Mouse (Mus musculus) C2C12 (cell line): ENCODE measurements around the gene Tmem221. TPM values are rescaled to one million over a fixed set of nuclear protein-coding genes. Genes with fewer than 3 reads are reported as not detected.
"Not testable (repeated sequence)": the region's sequence is repeated elsewhere in the genome, so short reads cannot be mapped to it uniquely, and the experiment has no call there.

ENCODE experiments used
- H3K27me3 ChIP-seq: one replicate; pipeline ENCODE4 v1.6.1; 2011; ENCODE audit not compliant: control insufficient read depth, insufficient read depth, insufficient read length
- H3K36me3 ChIP-seq: one replicate; pipeline ENCODE4 v1.6.1; 2011; ENCODE audit not compliant: control insufficient read depth, insufficient read depth
- H3K4me3 ChIP-seq: one replicate; pipeline ENCODE4 v1.5.1; 2011; ENCODE audit warnings: mild to moderate bottlenecking, control low read depth; ENCODE audit not compliant: poor library complexity, insufficient read depth, severe bottlenecking
- H3K79me2 ChIP-seq: one replicate; pipeline ENCODE4 v1.6.1; 2011; ENCODE audit not compliant: control insufficient read depth, insufficient read depth
- H3K79me3 ChIP-seq: one replicate; pipeline ENCODE4 v1.6.1; 2011; ENCODE audit warnings: low read depth, control low read depth
- H3ac ChIP-seq: one replicate; pipeline ENCODE3; 2011; ENCODE audit warnings: low read depth; ENCODE audit not compliant: control insufficient read depth, insufficient read length
- CEBPB ChIP-seq: IDR thresholded peaks from one replicate; pipeline ENCODE4 v1.6.1; 2011; ENCODE audit warnings: low read depth, mild to moderate bottlenecking, control low read depth, moderate library complexity
- CTCF ChIP-seq: IDR thresholded peaks from one replicate; pipeline ENCODE4 v1.5.1; 2011; ENCODE audit not compliant: control insufficient read depth, insufficient read depth, insufficient read length
- FOSL1 ChIP-seq: IDR thresholded peaks from one replicate; pipeline ENCODE4 v1.8.0; 2011; ENCODE audit warnings: mild to moderate bottlenecking, low read length; ENCODE audit not compliant: poor library complexity, insufficient read depth, severe bottlenecking
- MAX ChIP-seq: IDR thresholded peaks from one replicate; pipeline ENCODE4 v1.6.1; 2011; ENCODE audit warnings: mild to moderate bottlenecking, control low read depth
- MYOD1 ChIP-seq: IDR thresholded peaks from one replicate; pipeline ENCODE4 v1.6.1; 2011; ENCODE audit warnings: low read depth; ENCODE audit not compliant: control insufficient read depth, insufficient read length
- MYOG ChIP-seq: IDR thresholded peaks from one replicate; pipeline ENCODE4 v1.6.1; 2011; ENCODE audit not compliant: control insufficient read depth, insufficient read length; ENCODE audit errors: extremely low read depth
- USF1 ChIP-seq: IDR thresholded peaks from one replicate; pipeline ENCODE4 v1.6.1; 2011; ENCODE audit warnings: low read depth, mild to moderate bottlenecking, control low read depth, moderate library complexity
- polyA plus RNA-seq: library from polyadenylated mRNA; unstranded; fragments of >200 nt; fragmentation: generic; extraction: Trizol; gene quantifications from one replicate; pipeline ENCODE4 v1.2.1, GENCODE M21; 2012; ENCODE audit warnings: missing spikeins

Gene Tmem221
- polyA plus RNA-seq, 1 experiment: 0.18 TPM

GRCm38 (mm10) chr8:71537028-71537867 lies 21.4 kb downstream of the Tmem221 start, which contains the start of gene Bst2:
Gene Bst2, minus strand, starts transcription at chr8:71537456.
- Histone ChIP-seq H3K79me3 (no peaks in the 10 kb centered on the region), H3K79me2 (no peaks in the 10 kb centered on the region), H3K36me3 (no peaks in the 10 kb centered on the region), H3K27me3 (no peaks in the 10 kb centered on the region), H3K4me3 (peak within 1 kb of the TSS; percentile 38), H3ac (peak within 1 kb of the TSS; percentile 39)
- TF ChIP-seq MAX (no peak), CEBPB (no peak), MYOD1 (peak; percentile 73), CTCF (peak; percentile 14), MYOG (no peak), FOSL1 (no peak), USF1 (peak; percentile 64)

- H3ac ChIP-seq: no peak overlapping the region
- H3K79me2 ChIP-seq: no peaks in the 10 kb centered on the region
- H3K36me3 ChIP-seq: no peaks in the 10 kb centered on the region
- no peaks in the 10 kb centered on the region for H3K79me3 ChIP-seq
- no peak overlapping the region for H3K4me3 ChIP-seq
- TF ChIP-seq MYOG: no peak
- H3K27me3 ChIP-seq: no peaks in the 10 kb centered on the region
Observed at GRCm38 (mm10) chr8:71535663-71536062, 23.0 kb downstream of the Tmem221 start.

DNA sequence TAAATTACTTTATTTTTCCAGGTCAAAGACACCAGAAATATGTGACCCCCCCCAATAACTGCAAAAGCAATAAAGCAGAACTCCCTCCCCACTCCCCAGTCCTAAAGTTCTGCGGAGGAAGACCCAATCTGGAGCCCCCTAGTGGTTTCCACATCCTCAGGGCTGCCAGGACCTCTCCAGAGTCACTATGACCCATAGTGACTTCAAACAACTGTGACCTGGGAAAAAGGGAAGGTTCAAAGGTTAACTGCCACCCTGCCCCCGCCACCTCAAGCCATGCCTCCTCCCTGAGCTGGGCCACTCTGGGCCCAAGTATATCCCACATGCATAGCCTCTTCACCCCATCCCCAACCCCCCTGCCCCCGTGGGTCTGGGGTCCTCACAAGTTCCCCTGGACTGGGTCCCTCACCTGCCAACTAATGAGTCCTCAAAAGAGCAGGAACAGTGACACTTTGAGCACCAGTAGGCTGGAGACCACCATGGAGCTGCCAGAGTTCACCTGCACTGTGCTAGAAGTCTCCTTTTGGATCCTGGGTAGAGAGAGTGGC lies 24.3 kb downstream of the Tmem221 start:
- Histone ChIP-seq H3K79me3 (no peaks in the 10 kb centered on the region), H3K36me3 (no peaks in the 10 kb centered on the region), H3K79me2 (no peaks in the 10 kb centered on the region), H3ac (no peak overlapping the region), H3K27me3 (no peaks in the 10 kb centered on the region), H3K4me3 (no peak overlapping the region)
- TF ChIP-seq USF1: no peak
- no peak for TF ChIP-seq FOSL1
- no peak for TF ChIP-seq CTCF
- no peak for TF ChIP-seq MAX
- TF ChIP-seq CEBPB: no peak
- TF ChIP-seq MYOD1: no peak
- no peak for TF ChIP-seq MYOG

- not testable (repeated sequence) for H3K27me3 ChIP-seq, H3K79me2 ChIP-seq, H3K4me3 ChIP-seq, H3K79me3 ChIP-seq, H3ac ChIP-seq, H3K36me3 ChIP-seq
Observed at GRCm38 (mm10) chr8:71530735-71531467, 27.8 kb downstream of the Tmem221 start.

DNA sequence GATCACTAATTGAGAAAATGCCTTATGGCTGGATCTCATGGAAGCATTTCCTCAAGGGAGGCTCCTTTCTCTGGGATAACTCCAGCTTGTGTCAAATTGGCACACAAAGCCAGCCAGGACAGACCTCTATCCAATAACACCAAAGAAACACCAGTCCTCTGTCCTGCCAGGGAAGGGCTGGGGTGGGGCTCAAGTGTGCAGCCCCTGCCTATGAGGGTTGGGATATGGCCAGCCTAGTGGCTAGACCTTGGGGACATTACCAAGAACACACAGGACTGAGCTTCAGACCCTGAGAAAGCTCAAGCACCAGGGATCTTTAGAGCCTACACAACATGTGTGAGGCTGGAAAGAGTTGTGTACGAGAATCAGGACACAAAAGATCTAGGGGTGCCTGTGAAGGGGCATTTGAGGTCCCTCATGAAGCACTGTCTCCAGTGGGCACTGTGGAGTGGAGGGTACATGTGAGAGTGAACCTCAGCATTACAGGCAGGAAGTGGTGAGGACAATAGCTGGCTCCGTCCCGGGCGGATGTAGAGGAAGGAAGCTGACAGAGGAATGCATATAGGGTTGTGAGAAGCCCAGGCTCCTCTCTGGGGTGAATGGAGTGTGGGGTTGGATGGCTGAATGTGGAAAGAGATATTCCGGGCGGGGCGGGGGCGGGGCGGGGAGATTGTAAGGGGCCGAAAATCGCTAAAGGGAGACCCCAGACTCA lies 30.2 kb downstream of the Tmem221 start:
- TF ChIP-seq MYOG: no peak
- TF ChIP-seq MYOD1: no peak
- no peak for TF ChIP-seq FOSL1
- no peak for TF ChIP-seq USF1
- no peak for TF ChIP-seq CTCF
- TF ChIP-seq MAX: no peak
- no peak for TF ChIP-seq CEBPB
- no peaks in the 10 kb centered on the region for H3K36me3 ChIP-seq
- H3ac ChIP-seq: no peak overlapping the region
- no peaks in the 10 kb centered on the region for H3K79me3 ChIP-seq
- H3K4me3 ChIP-seq: no peak overlapping the region
- H3K27me3 ChIP-seq: peaks cover 8% of the 10 kb centered on the region
- no peaks in the 10 kb centered on the region for H3K79me2 ChIP-seq
